Mouse (Mus musculus): Measurements from ENCODE around the gene Dyrk1a. TPM values are rescaled to one million over a fixed set of nuclear protein-coding genes. Genes with fewer than 3 reads are reported as not detected.

Gene Dyrk1a
- total RNA-seq (2021): 10 to 100 TPM; 68.7 to 77.0 TPM
- long read RNA-seq, experiment 1, full-length matches to known transcripts: 6 of 16 reads
- long read RNA-seq, experiment 1, partial matches to known transcripts: 2 of 16 reads
- long read RNA-seq, experiment 1, other reads (novel, unspliced or antisense): 8 of 16 reads
- long read RNA-seq, experiment 2, full-length matches to known transcripts: 3 of 5 reads
- long read RNA-seq, experiment 2, partial matches to known transcripts: 0 of 5 reads
- long read RNA-seq, experiment 2, other reads (novel, unspliced or antisense): 2 of 5 reads

DNA sequence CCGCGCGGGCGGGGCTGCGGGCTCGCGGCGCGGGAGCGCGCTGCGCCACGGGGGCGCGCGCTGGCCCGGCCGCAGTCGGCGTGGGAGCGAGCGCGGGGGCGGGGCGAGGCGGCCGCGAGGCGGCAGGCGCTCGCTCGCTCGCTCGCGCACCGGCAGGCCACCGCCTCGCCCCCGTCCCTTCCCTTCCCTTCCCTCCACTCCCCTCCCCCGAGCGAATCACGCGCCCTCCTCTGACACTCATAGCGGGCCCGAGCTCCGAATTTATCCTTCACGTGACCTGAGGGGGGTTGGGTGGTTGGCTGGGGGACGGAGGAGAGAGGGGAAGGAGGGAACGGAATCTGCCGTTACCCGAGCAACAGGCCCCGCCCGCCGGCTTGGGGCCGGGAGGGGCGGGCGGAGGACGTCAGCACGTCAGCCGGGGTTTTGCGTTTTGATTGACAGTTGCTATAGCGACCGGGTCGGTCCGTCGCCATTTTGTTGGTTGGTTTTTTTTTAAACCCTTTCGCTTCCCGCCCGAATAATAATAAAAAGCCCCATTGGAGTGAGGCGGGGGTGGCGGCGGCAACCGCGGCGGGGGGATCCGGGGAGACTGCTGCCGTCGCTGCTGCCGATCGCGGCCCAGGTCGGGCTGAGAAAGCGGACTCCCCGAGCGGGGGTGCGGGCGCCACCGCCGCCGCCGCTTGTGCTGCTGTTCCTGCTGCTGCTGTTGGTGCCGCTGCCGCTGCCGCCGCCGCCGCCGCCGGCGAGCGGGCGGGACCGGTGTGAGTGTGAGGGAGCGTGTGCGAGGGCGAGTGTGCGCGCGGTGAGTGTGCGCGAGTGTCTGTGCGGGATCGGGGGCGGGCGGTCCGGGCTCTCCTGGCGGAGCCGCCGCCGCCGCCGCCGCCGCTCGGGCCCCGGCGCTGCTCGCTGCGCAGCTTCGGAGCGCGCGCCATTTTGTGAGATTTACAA lies at the start of gene Dyrk1a:
Dyrk1a (plus strand) TSS at position 782 of the 948 bp plus-strand sequence.
- DNase-seq: peak; percentile 99 to 100

GRCm38 (mm10) chr16:94523594-94524377 lies 46.0 kb upstream of the Dyrk1a start:
- DNase-seq: peak; percentile 32 to 48

- DNase-seq: no peak
Measured at GRCm38 (mm10) chr16:94524691-94525090, 45.1 kb upstream of the Dyrk1a start.

DNA sequence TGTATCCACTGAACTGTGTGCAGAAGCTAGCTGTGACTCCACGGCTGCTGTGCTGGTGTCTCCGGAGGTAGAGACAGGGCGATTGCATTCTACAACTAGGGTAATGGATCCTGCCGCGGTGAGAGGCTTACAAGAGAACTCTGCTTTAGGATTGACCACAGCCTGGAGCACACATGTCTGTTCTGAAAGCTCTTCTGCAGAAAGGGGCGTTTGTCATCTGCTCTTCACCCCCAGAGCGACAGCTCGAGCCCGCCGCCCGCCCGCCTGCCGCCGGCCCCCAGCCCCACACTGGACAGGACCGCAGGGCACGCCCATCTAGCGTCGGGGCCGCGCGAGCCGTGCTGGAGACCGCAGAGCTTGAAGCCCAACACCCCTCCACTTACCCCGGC lies 43.9 kb upstream of the Dyrk1a start:
- no peak for DNase-seq

DNA sequence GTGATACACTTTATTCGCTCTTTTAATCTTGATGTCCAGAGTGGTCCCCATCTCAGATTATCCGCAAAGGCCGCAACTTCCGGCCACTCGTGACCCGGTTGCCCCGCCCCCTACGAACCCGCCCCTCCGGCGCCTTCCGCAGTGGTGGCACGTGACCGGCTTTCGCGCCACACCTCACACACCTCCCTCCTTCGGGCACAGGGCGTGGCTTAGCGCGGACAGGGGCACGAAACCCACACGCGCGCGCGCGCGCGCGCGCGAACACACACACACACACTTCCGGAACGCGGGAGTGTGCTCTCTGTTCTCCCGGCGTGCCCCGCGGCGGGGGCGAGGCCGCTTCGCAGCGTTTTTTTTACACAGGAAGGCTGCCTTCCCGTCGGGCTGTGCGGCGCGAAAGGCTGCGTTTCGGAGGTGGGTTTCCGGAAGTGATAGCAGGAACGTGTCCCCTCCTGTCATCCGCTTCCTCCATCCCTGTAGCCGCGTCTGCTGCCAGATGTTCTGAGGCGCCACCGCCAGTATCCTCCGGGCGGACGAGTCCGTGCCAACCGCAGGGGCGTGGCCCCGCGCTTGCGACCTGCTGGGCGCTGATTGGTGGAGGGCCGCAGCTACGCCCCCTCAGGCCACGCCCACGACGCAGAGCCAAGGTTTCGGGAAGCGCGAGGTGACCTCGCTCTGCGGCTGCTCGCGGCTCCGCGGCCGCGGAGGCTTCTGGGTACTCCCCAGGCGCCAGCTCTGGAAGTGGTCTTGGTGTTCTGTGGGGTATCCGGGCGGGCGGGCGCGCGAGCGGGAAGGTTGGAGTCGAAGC lies 43.3 kb upstream of the Dyrk1a start, which contains the start of gene Vps26c:
Vps26c (minus strand) TSS at position 487 of the 808 bp plus-strand sequence.
- peak; percentile 98 for DNase-seq

- no peak for DNase-seq
Measured at GRCm38 (mm10) chr16:94527152-94527534, 42.7 kb upstream of the Dyrk1a start.

- no peak for DNase-seq
Measured at GRCm38 (mm10) chr16:94527546-94527945, 42.3 kb upstream of the Dyrk1a start.

DNA sequence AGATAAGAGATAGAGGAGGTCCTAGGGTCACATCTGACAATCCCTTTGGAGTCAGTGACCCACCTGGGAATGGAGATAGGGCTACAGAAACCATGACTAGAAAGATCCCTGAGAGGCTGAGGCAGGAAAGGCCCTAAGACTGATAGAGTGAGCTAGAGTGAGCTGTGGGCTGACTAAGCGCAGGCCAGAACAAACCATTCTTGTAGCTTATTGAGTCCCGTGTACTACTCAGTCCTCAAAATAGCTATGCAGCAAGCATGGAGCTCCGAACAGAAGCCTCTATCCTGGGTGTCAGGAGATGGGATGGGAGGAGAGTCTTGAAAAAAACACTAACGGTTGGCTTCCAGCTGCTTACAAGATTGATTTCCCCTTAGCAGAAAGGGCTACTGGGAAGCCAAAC lies 38.5 kb upstream of the Dyrk1a start:
- no peak for DNase-seq

- DNase-seq: no peak
Measured at GRCm38 (mm10) chr16:94533679-94534078, 36.1 kb upstream of the Dyrk1a start.

DNA sequence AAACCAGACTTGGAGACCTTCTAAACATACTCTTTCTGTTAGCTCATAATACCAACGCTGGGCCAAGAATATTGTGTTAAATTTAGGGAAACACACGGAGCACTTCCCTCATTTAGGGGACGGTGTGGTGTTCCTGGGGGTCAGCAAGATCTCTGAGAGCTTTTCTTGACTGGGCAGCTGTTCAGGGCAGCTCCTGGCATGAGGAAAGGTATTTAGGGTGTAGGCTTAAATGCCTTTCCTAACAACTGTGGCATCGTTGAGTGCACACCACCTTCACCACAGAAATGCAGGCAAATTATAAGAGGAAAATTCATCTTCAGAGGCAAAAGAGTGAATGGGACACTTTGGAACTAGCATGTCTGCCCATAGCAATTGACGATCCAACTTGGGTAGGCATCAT lies 34.1 kb upstream of the Dyrk1a start:
- DNase-seq: no peak

DNA sequence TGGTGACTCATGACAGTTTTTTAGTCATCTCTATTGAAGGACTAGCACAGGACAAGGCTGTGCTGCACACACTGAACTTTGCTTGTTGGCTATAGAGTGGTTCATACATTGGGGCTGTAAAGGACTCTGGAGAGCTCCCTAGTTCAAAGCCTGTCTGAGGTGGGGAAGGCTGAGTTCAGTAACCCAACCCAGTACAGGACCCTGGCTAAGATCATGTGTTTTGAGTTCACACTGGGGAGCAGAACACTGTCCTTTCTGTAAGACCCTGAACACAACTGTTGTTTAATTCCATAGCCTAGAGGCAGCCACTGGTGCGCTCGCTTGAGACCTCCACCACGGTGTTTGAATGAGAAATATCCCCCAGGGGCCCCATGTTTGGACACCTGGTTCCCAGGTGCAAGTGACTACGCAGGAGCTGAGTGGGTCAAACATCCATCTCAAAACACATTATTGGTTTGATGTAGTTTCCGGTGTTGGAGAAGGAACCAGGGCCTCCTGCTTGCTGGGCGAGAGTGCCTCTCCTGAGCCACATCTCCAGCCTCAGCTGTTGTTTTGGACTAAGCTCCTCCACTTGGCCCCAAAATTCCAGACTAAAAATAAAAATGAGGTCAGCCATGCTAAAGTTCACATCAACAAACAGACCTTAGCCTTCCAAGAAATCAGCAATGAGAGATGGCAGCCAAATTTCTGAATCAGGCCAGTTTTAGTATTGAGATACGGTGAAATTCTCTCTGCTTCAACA lies 33.2 kb upstream of the Dyrk1a start:
- DNase-seq: peak in 1 of 2 experiments; percentile 41

- DNase-seq: peak; percentile 69 to 71
Measured at GRCm38 (mm10) chr16:94537159-94537527, 32.7 kb upstream of the Dyrk1a start.

GRCm38 (mm10) chr16:94540140-94540539 lies 29.7 kb upstream of the Dyrk1a start:
- DNase-seq: no peak

DNA sequence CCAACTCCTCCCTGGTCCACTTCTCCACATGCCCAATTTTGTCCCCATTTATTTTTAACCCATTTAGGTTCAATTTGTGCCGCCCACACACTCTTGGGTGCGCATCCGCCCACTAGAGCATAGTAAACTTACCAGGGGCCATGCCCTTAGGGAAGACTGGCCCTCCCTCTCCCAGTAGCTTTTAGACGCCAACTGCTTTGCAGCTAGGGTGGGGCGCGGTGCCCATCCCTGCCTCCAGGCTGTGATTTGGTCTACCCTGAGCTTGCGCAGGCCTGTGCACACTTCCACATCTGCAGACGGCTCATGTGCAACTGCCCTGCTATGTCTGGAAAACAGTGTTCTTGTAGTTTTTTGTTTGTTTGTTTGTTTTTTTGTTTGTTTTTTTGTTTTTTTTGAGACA lies 26.9 kb upstream of the Dyrk1a start:
- no peak for DNase-seq

- DNase-seq: peak; percentile 58 to 61
Measured at GRCm38 (mm10) chr16:94544540-94545105, 25.2 kb upstream of the Dyrk1a start.

- DNase-seq: no peak
Measured at GRCm38 (mm10) chr16:94545781-94546562, 23.8 kb upstream of the Dyrk1a start.

DNA sequence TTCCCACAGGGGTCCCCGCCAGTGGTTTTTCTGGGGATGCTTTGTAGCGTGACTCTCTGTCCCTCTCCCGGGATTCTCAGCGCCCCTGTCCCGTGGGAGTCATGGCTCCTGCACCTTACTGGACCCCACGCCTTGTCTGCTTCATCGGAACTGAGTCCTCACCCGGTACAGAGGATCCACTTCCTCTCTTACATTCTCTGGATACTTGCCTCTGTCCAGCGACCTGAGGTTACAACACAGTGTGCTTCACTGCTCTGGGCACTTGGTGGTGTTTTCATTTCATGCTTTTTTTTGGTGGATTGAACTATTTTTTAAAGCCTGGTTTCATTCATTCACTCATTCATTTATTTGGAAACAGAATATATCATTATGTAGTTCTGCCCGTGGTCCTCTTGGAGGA lies 20.0 kb upstream of the Dyrk1a start:
- no peak for DNase-seq

DNA sequence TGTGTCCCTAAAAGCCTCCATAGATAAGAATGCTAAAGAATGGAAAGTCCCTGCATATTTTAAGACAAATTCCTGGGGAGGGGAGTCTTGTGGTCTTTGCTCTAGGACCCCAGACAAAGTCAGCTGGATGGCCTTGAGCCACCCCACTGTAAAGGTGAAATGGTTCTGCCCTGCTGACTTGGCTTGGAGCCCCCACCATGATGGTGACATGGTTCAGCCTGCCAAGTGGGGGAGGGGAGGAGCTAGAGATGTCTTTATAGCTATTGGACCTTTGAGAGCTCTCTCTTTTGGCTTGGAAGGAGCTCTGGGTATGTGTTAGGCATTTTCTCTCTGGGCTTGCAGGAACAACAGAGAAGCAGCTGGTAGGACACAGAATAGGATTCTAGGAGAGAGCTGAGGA lies 17.9 kb upstream of the Dyrk1a start:
- DNase-seq: no peak

- no peak for DNase-seq
Measured at GRCm38 (mm10) chr16:94555346-94555745, 14.5 kb upstream of the Dyrk1a start.

DNA sequence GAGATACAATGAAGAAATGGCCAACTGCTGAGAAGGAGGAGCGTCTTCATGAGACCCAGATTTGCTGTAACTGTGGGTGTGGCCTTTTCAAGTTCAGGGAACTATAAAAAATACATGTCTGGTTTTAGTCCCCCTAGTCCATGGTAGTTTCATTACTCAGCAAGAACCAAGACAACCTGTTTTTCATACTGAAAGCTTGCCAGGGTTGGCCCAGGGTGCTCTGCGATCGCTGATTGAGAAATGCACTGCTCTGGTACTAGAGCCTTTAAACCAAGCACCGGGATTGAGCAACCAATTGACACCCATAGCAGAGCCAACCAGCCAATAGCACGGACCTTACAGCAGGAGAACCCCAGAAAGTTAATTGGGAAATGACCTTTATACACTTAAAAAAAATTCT lies 13.6 kb upstream of the Dyrk1a start:
- DNase-seq: peak in 1 of 2 experiments; percentile 38
